Mouse (Mus musculus) cerebellum, adult 2 months (tissue): ENCODE measurements at regions not wholly inside any gene's neighbourhood (a gene's known extent, or its start where the extent isn't known, plus 50 kb on each side); places are given as distances from the start of the nearest gene placed in this dataset.

Source experiments
- DNase-seq, 2 experiments: peaks; one replicate each; pipeline ENCODE4 v3.0.0; 2021
- H3K27ac ChIP-seq: fragments of 200-500 bp; 2 replicates; pipeline ENCODE4 v1.5.1; 2012; ENCODE audit warnings: low read length, control low read depth, inconsistent platforms; ENCODE audit not compliant: insufficient read depth
- H3K27me3 ChIP-seq: fragments of 200-500 bp; 2 replicates; pipeline ENCODE4 v1.6.1; 2012; ENCODE audit warnings: inconsistent platforms, mild to moderate bottlenecking, low read length, moderate library complexity; ENCODE audit not compliant: control insufficient read depth, insufficient read depth
- H3K4me1 ChIP-seq: fragments of 200-500 bp; 2 replicates; pipeline ENCODE4 v1.6.1; 2011; ENCODE audit warnings: low read length; ENCODE audit not compliant: control insufficient read depth, insufficient read depth
- H3K4me3 ChIP-seq: fragments of 200-500 bp; replicated peaks from 2 replicates; pipeline ENCODE3; 2011; ENCODE audit warnings: mild to moderate bottlenecking, low read depth, low read length, control low read depth; ENCODE audit not compliant: insufficient read depth
- CTCF ChIP-seq: fragments of 200-500 bp; IDR thresholded peaks from 2 replicates; pipeline ENCODE4 v1.5.1; 2011; ENCODE audit warnings: low read depth, mild to moderate bottlenecking, control low read depth, low read length, moderate library complexity, borderline replicate concordance; ENCODE audit not compliant: insufficient read depth
- POLR2A ChIP-seq: fragments of 200-500 bp; IDR thresholded peaks from 2 replicates; pipeline ENCODE4 v1.6.1; 2011; ENCODE audit warnings: low read length, control low read depth, borderline replicate concordance; ENCODE audit not compliant: insufficient read depth
- WGBS: fragments of 180-500 bp; shearing (Covaris S2); methylation state at CpG from one replicate; pipeline ENCODE4 v1.1.7; 2018; 5-methylcytosine and 5-hydroxymethylcytosine counted together

DNA sequence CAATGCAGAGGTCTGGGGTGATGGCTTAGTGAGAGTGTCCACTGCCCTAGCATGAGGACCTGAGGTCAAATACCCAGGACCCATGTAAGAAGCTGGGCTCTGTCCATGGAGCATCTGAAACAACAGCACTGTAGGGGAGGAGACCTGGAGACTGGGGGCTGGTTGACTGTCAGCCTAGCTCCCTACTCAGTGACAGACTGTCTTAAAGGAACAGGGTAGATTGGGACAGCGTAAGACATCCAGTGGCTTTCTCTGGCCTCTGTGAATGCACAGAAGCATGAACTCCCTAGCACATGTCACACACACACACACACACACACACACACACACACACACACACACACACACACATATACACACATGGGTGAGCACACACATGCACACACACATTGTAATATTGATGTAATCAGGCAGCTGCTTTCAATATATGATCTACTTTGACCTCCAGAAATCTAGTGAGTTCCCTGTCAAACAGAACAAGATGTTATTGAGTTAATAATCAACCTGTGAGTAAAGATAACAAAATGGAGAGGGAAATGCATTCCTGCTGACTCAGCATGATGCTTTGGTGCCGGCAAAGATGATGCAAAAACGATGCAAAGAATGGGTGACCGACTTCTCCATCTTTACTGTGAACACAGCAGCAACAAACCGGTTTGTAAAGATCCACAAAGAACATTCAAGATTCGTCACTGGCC, 133.6 kb upstream of the Zfp217 start:
- no peak for TF ChIP-seq POLR2A
- no peak for TF ChIP-seq CTCF
- 88% methylated on average over 6 of the region's 6 CpGs for WGBS
- no peak for DNase-seq
- Histone ChIP-seq H3K27ac (no peak overlapping the region), H3K27me3 (no peaks in the 10 kb centered on the region), H3K4me3 (no peak overlapping the region), H3K4me1 (no peaks in the 10 kb centered on the region)

DNA sequence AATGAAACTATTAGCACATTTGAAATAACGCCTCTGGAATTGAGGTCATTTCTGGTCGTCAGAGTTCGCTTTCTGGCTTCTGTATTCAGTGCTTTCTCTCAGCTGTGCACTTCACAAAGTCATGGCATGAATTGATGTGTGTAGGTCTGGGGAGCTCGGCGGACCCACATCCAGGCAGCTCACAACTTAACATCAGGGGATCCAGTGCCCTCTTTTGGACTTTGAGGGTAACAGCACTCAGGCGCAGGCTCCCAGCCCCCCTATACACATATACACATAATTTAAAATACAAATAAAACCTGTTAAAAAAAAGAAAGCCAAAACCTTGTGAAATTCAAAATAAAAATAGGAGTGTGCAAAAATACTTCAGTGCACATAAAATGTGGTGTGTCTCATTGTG, 132.8 kb upstream of the Zfp217 start:
- Histone ChIP-seq H3K27ac (no peak overlapping the region), H3K27me3 (no peaks in the 10 kb centered on the region), H3K4me1 (no peaks in the 10 kb centered on the region), H3K4me3 (no peak overlapping the region)
- WGBS, result 62% methylated on average over 6 of the region's 6 CpGs
- TF ChIP-seq CTCF (no peak), POLR2A (no peak)
- DNase-seq, result no peak

DNA sequence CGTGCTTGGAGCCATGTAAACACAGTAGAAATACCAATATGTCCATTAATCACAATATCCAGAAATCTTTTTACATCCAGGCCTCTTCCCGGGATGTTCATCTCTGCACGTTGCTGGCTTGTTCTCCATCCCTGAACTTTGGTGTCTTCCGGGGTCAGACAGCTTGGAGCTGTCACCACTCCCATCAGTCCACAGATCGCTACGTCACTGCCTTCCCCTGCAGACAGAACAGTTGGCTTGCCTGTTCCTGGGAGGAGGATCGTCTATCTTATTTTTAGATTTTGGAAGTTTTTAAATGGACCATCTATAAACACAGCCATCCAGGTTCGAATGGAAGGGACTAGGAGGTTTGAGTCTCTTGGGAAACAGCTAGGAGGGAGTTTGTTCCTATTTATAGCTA, 130.0 kb upstream of the Zfp217 start:
- Histone ChIP-seq H3K4me3 (no peak overlapping the region), H3K4me1 (no peaks in the 10 kb centered on the region), H3K27ac (no peak overlapping the region), H3K27me3 (no peaks in the 10 kb centered on the region)
- no peak for DNase-seq
- WGBS, result 70% methylated on average over 8 of the region's 8 CpGs
- TF ChIP-seq POLR2A (no peak), CTCF (no peak)

DNA sequence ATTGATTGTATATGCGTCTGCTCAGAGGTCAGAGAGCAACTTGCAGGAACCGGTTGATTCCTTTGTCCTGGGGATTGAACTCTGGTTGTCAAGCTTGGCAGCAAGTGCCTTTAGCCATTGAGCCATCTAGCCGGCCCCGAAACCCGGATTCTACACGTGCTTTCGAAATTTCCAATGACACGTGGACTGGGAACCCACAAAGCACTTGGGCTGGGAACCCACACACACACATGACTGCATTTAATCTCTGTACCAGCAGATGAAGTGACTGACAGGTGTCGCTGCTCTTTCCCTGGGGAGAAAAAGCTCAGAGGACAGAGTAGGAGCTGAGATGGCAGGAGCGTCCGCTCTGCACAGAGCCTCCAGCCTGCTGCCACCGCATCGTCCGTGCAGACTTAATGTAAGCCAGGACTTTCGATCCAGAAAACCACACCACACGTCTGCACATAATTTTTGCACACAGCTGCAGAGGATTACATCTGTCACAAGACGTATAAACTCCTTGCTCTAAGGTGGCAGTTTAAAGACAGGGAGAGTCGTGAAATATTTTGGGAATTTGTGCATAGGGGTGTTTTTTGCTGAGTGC, 129.4 kb upstream of the Zfp217 start:
- Histone ChIP-seq H3K4me3 (no peak overlapping the region), H3K27ac (no peak overlapping the region), H3K27me3 (no peaks in the 10 kb centered on the region), H3K4me1 (no peaks in the 10 kb centered on the region)
- no peak for DNase-seq
- 77% methylated on average over 18 of the region's 18 CpGs for WGBS
- no peak for TF ChIP-seq CTCF
- TF ChIP-seq POLR2A, result no peak

DNA sequence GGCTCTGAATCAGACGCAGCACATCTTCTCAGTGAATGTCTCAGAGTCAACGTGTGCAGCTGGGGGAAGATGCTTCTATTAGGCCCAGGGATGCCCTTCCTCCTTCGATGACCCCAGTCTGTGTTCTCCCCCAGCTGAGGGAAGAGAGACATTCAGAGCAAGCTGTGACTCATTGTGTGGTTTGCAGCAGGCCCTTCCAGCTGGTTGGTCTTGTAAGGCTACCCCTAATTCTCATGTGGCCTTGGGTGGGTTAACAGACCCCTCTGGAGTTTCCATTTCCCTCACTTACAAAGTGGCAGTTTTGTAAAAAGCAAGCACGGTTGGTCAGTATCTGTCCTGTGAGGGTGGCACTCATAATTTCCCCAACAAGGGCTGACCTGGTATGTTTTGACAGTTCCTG, 127.8 kb upstream of the Zfp217 start:
- Histone ChIP-seq H3K4me3 (no peak overlapping the region), H3K4me1 (no peaks in the 10 kb centered on the region), H3K27ac (no peak overlapping the region), H3K27me3 (no peaks in the 10 kb centered on the region)
- 73% methylated on average over 4 of the region's 4 CpGs for WGBS
- no peak for DNase-seq
- TF ChIP-seq POLR2A (no peak), CTCF (no peak)

DNA sequence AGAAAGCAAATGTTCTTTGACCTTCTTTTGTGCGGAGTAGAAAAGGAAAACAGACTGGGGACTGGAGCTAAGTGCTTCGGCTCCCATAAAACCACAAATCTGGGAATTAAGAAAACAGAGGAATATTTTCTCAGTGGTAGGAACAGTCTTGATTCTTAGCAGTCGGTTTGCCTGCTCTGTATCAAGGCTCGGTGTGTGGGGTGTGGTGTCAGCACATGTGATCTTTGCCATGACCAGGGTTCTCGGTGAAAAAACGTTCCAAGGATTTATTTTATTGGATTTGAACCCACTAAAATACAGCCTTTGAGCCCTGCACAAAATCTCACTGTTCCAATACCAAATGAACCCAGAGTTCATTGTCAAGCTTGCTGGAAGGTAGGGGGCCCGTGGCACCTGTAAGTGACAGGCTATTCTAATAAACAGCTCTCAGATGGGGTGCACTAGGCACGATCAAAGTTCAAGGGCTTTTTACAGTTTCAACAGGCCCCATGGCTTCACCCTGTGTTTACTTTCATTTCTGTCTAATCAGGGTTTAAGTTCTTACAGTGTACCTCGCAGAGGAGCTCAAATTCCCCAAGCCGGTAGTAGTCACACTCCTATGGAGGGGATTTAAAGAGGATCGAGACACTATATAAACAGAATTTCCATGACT, 122.1 kb upstream of the Zfp217 start:
- H3K27ac ChIP-seq, result no peak overlapping the region
- no peaks in the 10 kb centered on the region for H3K27me3 ChIP-seq
- WGBS, result 87% methylated on average over 11 of the region's 11 CpGs
- no peak for TF ChIP-seq CTCF
- TF ChIP-seq POLR2A, result no peak
- H3K4me1 ChIP-seq, result no peaks in the 10 kb centered on the region
- DNase-seq, result no peak
- H3K4me3 ChIP-seq, result no peak overlapping the region

DNA sequence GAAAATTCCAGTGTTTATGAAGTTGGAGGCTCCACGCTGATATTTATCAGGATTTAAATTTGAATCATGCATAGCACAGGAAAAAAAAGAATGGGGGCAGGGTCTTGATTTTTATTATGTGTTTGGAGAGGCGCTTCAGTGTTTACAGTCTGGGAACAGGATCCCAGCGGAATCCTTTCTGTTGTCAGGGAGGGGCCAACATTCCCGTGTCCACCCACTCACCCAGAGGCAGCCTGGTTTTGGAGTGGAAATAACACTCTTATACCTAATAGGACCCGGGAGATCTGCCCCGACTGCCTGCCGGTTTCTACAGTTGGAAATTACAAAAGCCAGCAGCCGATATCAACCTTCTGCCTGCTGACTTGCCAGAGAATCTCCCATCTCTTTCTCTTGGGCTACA, 120.2 kb upstream of the Zfp217 start:
- 52% methylated on average over 8 of the region's 8 CpGs for WGBS
- no peaks in the 10 kb centered on the region for H3K27me3 ChIP-seq
- H3K27ac ChIP-seq, result no peak overlapping the region
- H3K4me1 ChIP-seq, result no peaks in the 10 kb centered on the region
- no peak for TF ChIP-seq CTCF
- no peak for TF ChIP-seq POLR2A
- no peak overlapping the region for H3K4me3 ChIP-seq
- no peak for DNase-seq

DNA sequence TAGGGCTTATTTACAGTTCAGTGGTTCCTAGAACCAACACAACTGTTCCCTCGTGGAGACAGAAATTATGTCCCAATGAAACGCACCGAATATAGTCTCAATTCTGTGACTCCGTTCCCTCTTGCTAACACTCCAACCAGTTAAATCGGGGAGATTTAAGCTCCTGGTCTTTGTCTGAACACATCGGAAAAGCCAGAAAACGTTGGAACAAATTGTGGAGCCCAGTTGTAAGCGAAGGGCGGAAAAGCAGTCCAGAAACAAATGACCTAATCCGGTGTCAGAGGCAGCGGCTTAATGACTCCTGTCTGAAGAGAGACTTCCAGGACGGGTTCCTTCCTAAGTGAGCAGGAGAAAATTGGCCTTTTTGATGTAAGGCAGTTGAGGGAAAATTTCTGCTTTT, 119.2 kb upstream of the Zfp217 start:
- 14% methylated on average over 12 of the region's 12 CpGs for WGBS
- no peak overlapping the region for H3K4me3 ChIP-seq
- no peak for DNase-seq
- no peak overlapping the region for H3K27ac ChIP-seq
- H3K27me3 ChIP-seq, result no peaks in the 10 kb centered on the region
- TF ChIP-seq CTCF (no peak), POLR2A (no peak)
- H3K4me1 ChIP-seq, result no peaks in the 10 kb centered on the region
